Mouse (Mus musculus) G1E (cell line): Measurements from ENCODE around the gene 1700086D15Rik.

ENCODE experiments used
- CTCF ChIP-seq: IDR thresholded peaks from 2 replicates; pipeline ENCODE4 v1.5.1; 2012; ENCODE audit warnings: low read depth, low read length, inconsistent platforms, mixed read lengths
- GATA2 ChIP-seq: IDR thresholded peaks from 2 replicates; pipeline ENCODE4 v1.6.1; 2012; ENCODE audit warnings: low read depth, low read length, inconsistent platforms, borderline replicate concordance

- TF ChIP-seq CTCF (no peak), GATA2 (no peak)
These were observed 1.1 kb downstream of the 1700086D15Rik start for GRCm38 (mm10) chr11:65158658-65158990.
